Mouse (Mus musculus) embryonic facial prominence, embryonic 13.5 days (tissue): ENCODE measurements around the gene Eif3g. TPM values are rescaled to one million over a fixed set of nuclear protein-coding genes. Genes with fewer than 3 reads are reported as not detected.

ENCODE experiments used
- ATAC-seq: fragments of 200-750 bp; cut with Nextera tagmentation; 2 replicates; pipeline ENCODE4 v1.8.0; 2017; ENCODE audit warnings: low read depth; ENCODE audit not compliant: insufficient number of reproducible peaks, insufficient read depth, low FRiP score, low TSS enrichment
- H3K27ac ChIP-seq: fragments of 300-500 bp; sonication (generic); 2 replicates; pipeline ENCODE4 v1.5.1; 2015; ENCODE audit warnings: moderate library complexity, mild to moderate bottlenecking, inconsistent platforms
- H3K27me3 ChIP-seq: fragments of 300-500 bp; sonication (generic); 2 replicates; pipeline ENCODE4 v1.6.1; 2015; ENCODE audit warnings: mild to moderate bottlenecking, inconsistent platforms
- H3K36me3 ChIP-seq: fragments of 300-500 bp; sonication (generic); 2 replicates; pipeline ENCODE4 v1.6.1; 2015; ENCODE audit warnings: mild to moderate bottlenecking, inconsistent platforms
- H3K4me1 ChIP-seq: fragments of 300-500 bp; sonication (generic); 2 replicates; pipeline ENCODE4 v1.6.1; 2015; ENCODE audit warnings: inconsistent platforms
- H3K4me2 ChIP-seq: fragments of 300-500 bp; sonication (generic); 2 replicates; pipeline ENCODE4 v1.6.1; 2015; ENCODE audit warnings: moderate library complexity, mild to moderate bottlenecking, inconsistent platforms
- H3K4me3 ChIP-seq: fragments of 300-500 bp; sonication (generic); 2 replicates; pipeline ENCODE4 v1.5.1; 2015; ENCODE audit warnings: mild to moderate bottlenecking, inconsistent platforms
- H3K9ac ChIP-seq: fragments of 300-500 bp; sonication (generic); 2 replicates; pipeline ENCODE4 v1.6.1; 2015; ENCODE audit warnings: mild to moderate bottlenecking, inconsistent platforms
- H3K9me3 ChIP-seq: fragments of 300-500 bp; sonication (generic); 2 replicates; pipeline ENCODE4 v1.6.1; 2016; ENCODE audit warnings: inconsistent platforms
- WGBS: fragments of 180-500 bp; shearing (Covaris S2); methylation state at CpG from one replicate; pipeline ENCODE4 v1.1.7; 2015; ENCODE audit warnings: mixed read lengths; 5-methylcytosine and 5-hydroxymethylcytosine counted together
- polyA plus RNA-seq: library from polyadenylated mRNA; unstranded; fragments of >200 nt; fragmentation: Nextera tagmentation; extraction: Ambion mirVana; gene quantifications from 2 replicates; pipeline ENCODE4 v1.2.1, GENCODE M21; 2015

The Eif3g gene
- polyA plus RNA-seq, 1 experiment from 2014 or later = 343 TPM

DNA sequence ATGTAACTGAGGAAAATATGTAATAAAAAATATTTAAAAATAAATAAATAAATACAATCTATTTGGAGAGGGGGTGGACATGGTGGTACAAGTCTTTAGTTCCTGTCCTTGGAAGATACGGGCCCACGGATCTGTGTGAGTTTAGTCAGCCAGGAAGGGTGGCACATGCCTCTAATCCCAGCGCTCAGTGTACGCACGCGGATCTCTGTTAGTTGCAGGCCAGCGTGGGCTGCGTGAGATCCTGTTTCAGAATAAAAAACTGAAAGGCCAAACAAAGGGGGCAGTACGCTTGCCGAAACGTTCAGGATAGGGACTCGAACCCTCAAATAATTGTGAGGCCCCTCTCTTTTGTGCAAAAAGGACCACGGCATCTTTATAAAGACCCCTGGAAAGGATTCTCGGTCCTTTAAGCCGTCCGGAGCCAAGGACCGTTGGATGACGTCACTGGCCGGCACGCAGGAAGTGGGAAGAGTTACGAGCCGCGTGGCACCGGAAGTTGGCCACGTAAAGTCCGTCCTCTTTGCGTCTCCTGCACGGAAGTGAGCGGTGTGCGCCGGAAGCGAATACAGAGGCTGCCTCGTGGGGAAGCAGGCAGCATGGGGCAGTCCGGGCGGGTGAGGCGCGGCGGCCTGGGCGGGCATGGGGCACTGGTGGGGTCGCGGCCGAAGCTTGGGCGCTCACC, 10.6 kb downstream of the Eif3g start, which contains the start of gene Ppan:
TSS of gene Ppan (plus strand) at position 472 of the 682 bp plus-strand sequence.
- peaks cover 11% of the 10 kb centered on the region for H3K4me1 ChIP-seq
- peak within 1 kb of the TSS; percentile 97 for H3K4me3 ChIP-seq
- peaks cover 3% of the 10 kb centered on the region; the same call in 1 of the 2 replicates for H3K9me3 ChIP-seq
- H3K9ac ChIP-seq = peak within 1 kb of the TSS; percentile 91
- peak; percentile 92 for ATAC-seq
- H3K27me3 ChIP-seq = no peaks in the 10 kb centered on the region
- WGBS = under 1% methylated on average over 43 of the region's 43 CpGs
- H3K4me2 ChIP-seq = peak within 1 kb of the TSS; percentile 82
- H3K27ac ChIP-seq = peak within 1 kb of the TSS; percentile 95
- H3K36me3 ChIP-seq = peaks cover 36% of the 10 kb centered on the region

DNA sequence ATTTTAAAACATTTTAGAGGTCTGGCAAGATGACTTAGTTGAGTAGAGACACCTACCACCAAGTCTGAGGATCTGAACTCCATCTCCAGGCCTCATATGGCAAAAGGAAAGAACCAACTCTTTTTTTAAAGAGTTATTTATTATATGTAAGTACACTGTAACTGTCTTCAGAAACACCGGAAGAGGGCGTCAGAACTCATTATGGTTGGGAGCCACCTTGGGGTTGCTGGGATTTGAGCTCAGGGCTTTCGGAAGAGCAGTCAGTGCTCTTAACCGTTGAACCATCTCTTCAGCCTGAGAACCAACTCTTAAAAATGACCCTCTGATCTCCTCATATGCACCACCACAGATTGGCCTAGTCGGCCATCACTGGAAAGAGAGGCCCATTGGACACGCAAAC, 11.2 kb downstream of the Eif3g start:
- 83% methylated on average over 6 of the region's 6 CpGs for WGBS
- no peak overlapping the region for H3K4me3 ChIP-seq

DNA sequence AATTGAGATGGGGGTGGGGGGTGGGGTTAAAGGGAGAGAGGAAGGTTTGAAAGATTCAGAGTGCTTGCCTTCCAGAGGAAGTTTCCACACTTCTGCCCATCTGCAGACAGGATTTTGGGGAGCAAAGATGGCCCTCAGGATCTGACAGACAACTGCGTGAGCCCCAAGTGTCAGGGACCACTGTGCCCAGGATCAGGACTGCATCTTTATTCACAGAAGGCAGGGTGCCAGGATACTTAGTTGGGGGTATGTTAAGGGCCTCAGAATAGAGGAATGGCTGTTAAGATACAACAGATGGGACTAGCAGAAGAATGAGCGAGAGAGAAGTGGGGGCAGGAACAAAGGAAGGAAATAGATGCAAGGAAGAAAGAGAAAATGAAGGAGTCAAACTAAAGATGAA, 11.9 kb downstream of the Eif3g start:
- WGBS = 97% methylated on average over 2 of the region's 2 CpGs
- no peak overlapping the region for H3K27ac ChIP-seq
- H3K4me2 ChIP-seq = no peak overlapping the region
- no peak overlapping the region for H3K4me3 ChIP-seq
- no peaks in the 10 kb centered on the region for H3K27me3 ChIP-seq
- H3K36me3 ChIP-seq = peaks cover 23% of the 10 kb centered on the region
- H3K9ac ChIP-seq = no peak overlapping the region
- ATAC-seq = no peak
- H3K9me3 ChIP-seq = peaks cover 3% of the 10 kb centered on the region; the same call in 1 of the 2 replicates
- H3K4me1 ChIP-seq = peaks cover 11% of the 10 kb centered on the region

More for the DNA sequence above, 11.2 kb downstream of the Eif3g start:
- no peak overlapping the region for H3K9ac ChIP-seq
- H3K27ac ChIP-seq = peak overlapping the region; percentile 95; the same call in 1 of the 2 replicates
- no peaks in the 10 kb centered on the region for H3K27me3 ChIP-seq
- peaks cover 3% of the 10 kb centered on the region; the same call in 1 of the 2 replicates for H3K9me3 ChIP-seq
- H3K4me1 ChIP-seq = peaks cover 11% of the 10 kb centered on the region
- peak overlapping the region; percentile 82; the same call in 1 of the 2 replicates for H3K4me2 ChIP-seq
- peaks cover 29% of the 10 kb centered on the region for H3K36me3 ChIP-seq
- ATAC-seq = no peak

DNA sequence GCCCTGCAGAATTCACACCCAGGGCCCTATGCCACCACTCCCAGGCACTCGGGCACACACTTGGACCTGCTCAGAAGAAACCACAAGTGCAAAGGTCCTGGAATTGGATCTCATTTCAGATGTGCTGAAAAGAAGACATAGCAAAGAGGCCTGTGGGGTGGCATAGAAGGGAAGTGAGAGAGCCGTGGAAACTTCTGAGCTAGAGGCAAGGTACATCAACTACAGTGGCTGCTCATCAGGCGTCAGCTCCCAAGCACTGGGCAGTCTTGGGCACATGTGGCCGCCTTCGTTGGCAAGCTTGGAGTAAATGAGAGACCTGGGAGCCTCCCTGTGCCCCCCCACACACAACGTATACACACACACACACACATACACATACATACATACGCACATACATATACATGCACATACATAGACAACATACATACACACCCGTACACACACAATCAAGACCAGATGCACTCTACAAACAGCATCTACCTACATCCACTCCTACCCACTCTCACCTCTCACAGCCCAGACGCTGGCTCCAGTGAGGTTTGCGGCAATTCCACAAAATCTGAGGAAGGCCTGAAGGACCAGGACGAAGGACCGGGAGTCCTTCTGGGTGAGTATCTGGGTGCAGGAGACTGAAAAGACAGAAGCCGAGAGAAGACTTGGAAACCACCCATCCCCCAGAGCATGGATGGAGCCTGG, 19.2 kb downstream of the Eif3g start, which contains the start of gene Angptl6:
TSS of gene Angptl6 (minus strand) at position 631 of the 696 bp plus-strand sequence.
- 87% methylated on average over 13 of the region's 13 CpGs for WGBS
- peak within 1 kb of the TSS; percentile 66 for H3K4me2 ChIP-seq
- H3K4me3 ChIP-seq = peak within 1 kb of the TSS; percentile 49
- ATAC-seq = no peak
- H3K4me1 ChIP-seq = peaks cover 7% of the 10 kb centered on the region
- H3K9me3 ChIP-seq = no peaks in the 10 kb centered on the region
- peak within 1 kb of the TSS; percentile 80 for H3K9ac ChIP-seq
- peak within 1 kb of the TSS; percentile 93 for H3K27ac ChIP-seq
- no peaks in the 10 kb centered on the region for H3K27me3 ChIP-seq
- H3K36me3 ChIP-seq = no peaks in the 10 kb centered on the region

DNA sequence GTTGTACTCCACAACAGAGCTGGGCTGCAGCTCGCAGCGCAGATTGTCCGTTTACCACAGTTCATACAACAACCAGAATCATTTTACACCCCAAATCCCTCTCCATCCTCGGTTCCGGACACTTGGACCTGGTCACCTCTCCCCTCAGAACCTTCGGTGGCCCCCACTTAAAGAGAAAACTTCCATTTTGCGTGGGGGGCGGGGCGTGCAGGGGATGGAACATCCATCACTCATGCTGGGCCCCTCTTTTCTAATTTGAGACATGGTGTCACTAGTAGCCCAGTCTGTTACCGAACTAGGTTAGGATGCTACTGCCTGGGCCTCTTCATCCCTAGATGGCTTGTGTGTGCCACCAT, 19.7 kb downstream of the Eif3g start:
- 17% methylated on average over 10 of the region's 10 CpGs for WGBS
- peak overlapping the region; percentile 66 for H3K4me2 ChIP-seq
- H3K27me3 ChIP-seq = no peaks in the 10 kb centered on the region
- ATAC-seq = no peak
- H3K4me1 ChIP-seq = peaks cover 7% of the 10 kb centered on the region
- H3K36me3 ChIP-seq = no peaks in the 10 kb centered on the region
- peak overlapping the region; percentile 80 for H3K9ac ChIP-seq
- H3K27ac ChIP-seq = peak overlapping the region; percentile 93
- H3K9me3 ChIP-seq = no peaks in the 10 kb centered on the region
- H3K4me3 ChIP-seq = peak overlapping the region; percentile 49

DNA sequence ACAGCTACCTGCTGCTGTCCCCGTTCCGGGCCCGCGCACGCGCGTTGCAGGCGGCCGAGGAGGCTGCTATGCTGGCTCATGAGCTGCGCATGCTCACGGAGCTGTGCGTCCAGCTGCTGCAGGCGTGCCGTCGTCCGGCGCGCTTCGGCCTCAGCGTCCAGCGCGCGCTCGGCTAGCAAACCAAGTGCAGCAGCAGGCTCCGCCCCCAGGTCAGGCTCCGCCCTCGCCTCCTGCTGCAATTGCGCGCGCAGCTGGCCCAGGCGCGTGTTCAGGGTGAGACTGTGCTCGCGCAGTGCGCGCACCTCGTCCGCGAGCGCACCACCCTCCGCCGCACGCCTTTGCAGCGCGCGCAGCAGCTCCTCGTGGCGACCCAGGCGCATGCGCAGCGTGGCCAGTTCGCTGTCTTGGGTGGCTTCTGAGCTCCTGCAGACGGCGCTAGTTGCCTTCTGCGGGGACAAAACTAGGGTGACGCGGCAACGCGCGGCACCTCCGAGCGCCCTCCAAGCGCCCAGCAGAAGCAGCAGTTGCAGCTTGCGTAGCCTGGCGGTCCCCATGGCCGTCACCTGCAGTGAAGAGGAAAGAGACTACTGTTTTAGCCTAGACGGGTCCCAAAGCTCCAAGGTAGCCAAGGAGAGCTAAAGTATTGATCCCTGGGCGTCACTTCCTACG, 20.2 kb downstream of the Eif3g start:
- H3K9ac ChIP-seq = peak overlapping the region; percentile 80
- peak overlapping the region; percentile 49 for H3K4me3 ChIP-seq

GRCm38 (mm10) chr9:20877118-20878040, 21.0 kb downstream of the Eif3g start:
- Histone ChIP-seq H3K4me3 (peak overlapping the region; percentile 49), H3K4me2 (peak overlapping the region; percentile 66), H3K36me3 (no peaks in the 10 kb centered on the region), H3K9ac (peak overlapping the region; percentile 49), H3K4me1 (peaks cover 7% of the 10 kb centered on the region), H3K9me3 (no peaks in the 10 kb centered on the region), H3K27ac (peak overlapping the region; percentile 55), H3K27me3 (no peaks in the 10 kb centered on the region)
- 37% methylated on average over 14 of the region's 14 CpGs for WGBS
- ATAC-seq = no peak

More for the DNA sequence above, 20.2 kb downstream of the Eif3g start:
- H3K27ac ChIP-seq = peak overlapping the region; percentile 93
- peak; percentile 96 for ATAC-seq
- H3K4me1 ChIP-seq = peaks cover 7% of the 10 kb centered on the region
- no peaks in the 10 kb centered on the region for H3K9me3 ChIP-seq
- no peaks in the 10 kb centered on the region for H3K36me3 ChIP-seq
- peak overlapping the region; percentile 66 for H3K4me2 ChIP-seq
- under 1% methylated on average over 69 of the region's 69 CpGs for WGBS
- no peaks in the 10 kb centered on the region for H3K27me3 ChIP-seq

GRCm38 (mm10) chr9:20876318-20877117, 21.9 kb downstream of the Eif3g start:
- Histone ChIP-seq H3K4me2 (no peak overlapping the region), H3K4me3 (no peak overlapping the region), H3K36me3 (no peaks in the 10 kb centered on the region), H3K27ac (no peak overlapping the region), H3K4me1 (peaks cover 7% of the 10 kb centered on the region), H3K27me3 (peaks cover 2% of the 10 kb centered on the region; the same call in 1 of the 2 replicates), H3K9ac (no peak overlapping the region), H3K9me3 (no peaks in the 10 kb centered on the region)
- ATAC-seq = no peak
- 63% methylated on average over 9 of the region's 9 CpGs for WGBS

- no peaks in the 10 kb centered on the region for H3K9me3 ChIP-seq
- WGBS = 68% methylated on average over 23 of the region's 23 CpGs
- H3K27ac ChIP-seq = no peak overlapping the region
- no peaks in the 10 kb centered on the region for H3K36me3 ChIP-seq
- no peak for ATAC-seq
- H3K27me3 ChIP-seq = peaks cover 15% of the 10 kb centered on the region
- peak overlapping the region; percentile 21; the same call in 1 of the 2 replicates for H3K9ac ChIP-seq
- peaks cover 7% of the 10 kb centered on the region for H3K4me1 ChIP-seq
- no peak overlapping the region for H3K4me2 ChIP-seq
- no peak overlapping the region for H3K4me3 ChIP-seq
Observed at GRCm38 (mm10) chr9:20875021-20875790, 23.2 kb downstream of the Eif3g start.

GRCm38 (mm10) chr9:20873521-20873920, 24.9 kb downstream of the Eif3g start:
- 85% methylated on average over 12 of the region's 12 CpGs for WGBS

More at GRCm38 (mm10) chr9:20873521-20873920, 24.9 kb downstream of the Eif3g start:
- H3K27ac ChIP-seq = no peak overlapping the region
- H3K4me3 ChIP-seq = no peak overlapping the region
- no peaks in the 10 kb centered on the region for H3K36me3 ChIP-seq
- H3K27me3 ChIP-seq = peaks cover 31% of the 10 kb centered on the region
- H3K9ac ChIP-seq = no peak overlapping the region
- no peak for ATAC-seq
- no peaks in the 10 kb centered on the region for H3K9me3 ChIP-seq
- peaks cover 14% of the 10 kb centered on the region for H3K4me1 ChIP-seq
- no peak overlapping the region for H3K4me2 ChIP-seq
